Mouse (Mus musculus) G1E-ER4 (cell line): ENCODE data around the gene Hectd4. TPM values are rescaled to one million over a fixed set of nuclear protein-coding genes. Genes with fewer than 3 reads are reported as not detected.

ENCODE experiments used
- GATA1 ChIP-seq: IDR thresholded peaks from one replicate; pipeline ENCODE4 v1.8.0; 2012; ENCODE audit warnings: low read length, inconsistent platforms
- polyA plus RNA-seq: library from polyadenylated mRNA; stranded (reverse); fragments of >175 nt; gene quantifications from 2 replicates; pipeline ENCODE4 v1.2.3, GENCODE M21; 2012

Gene Hectd4
- polyA plus RNA-seq, 1 experiment = 15.6 TPM

GRCm38 (mm10) chr5:121343997-121344396 lies 124.0 kb downstream of the Hectd4 start:
- TF ChIP-seq GATA1 = no peak

- no peak for TF ChIP-seq GATA1
Observed at GRCm38 (mm10) chr5:121359229-121359628, 139.2 kb downstream of the Hectd4 start.

- no peak for TF ChIP-seq GATA1
Observed at GRCm38 (mm10) chr5:121361696-121362095, 141.7 kb downstream of the Hectd4 start.

GRCm38 (mm10) chr5:121363441-121363840 lies 143.4 kb downstream of the Hectd4 start:
- no peak for TF ChIP-seq GATA1

- no peak for TF ChIP-seq GATA1
Observed at GRCm38 (mm10) chr5:121366449-121367225, 146.6 kb downstream of the Hectd4 start.

- TF ChIP-seq GATA1 = no peak
Observed at GRCm38 (mm10) chr5:121367255-121367654, 147.2 kb downstream of the Hectd4 start.

- TF ChIP-seq GATA1 = no peak
Observed at GRCm38 (mm10) chr5:121371712-121372111, 151.7 kb downstream of the Hectd4 start.

- TF ChIP-seq GATA1 = no peak
Observed at GRCm38 (mm10) chr5:121374790-121375189, 154.8 kb downstream of the Hectd4 start.

GRCm38 (mm10) chr5:121378678-121379256 lies 158.7 kb downstream of the Hectd4 start:
- TF ChIP-seq GATA1 = no peak

GRCm38 (mm10) chr5:121380692-121381091 lies 160.7 kb downstream of the Hectd4 start:
- no peak for TF ChIP-seq GATA1

GRCm38 (mm10) chr5:121383857-121384756 lies 164.1 kb downstream of the Hectd4 start:
- TF ChIP-seq GATA1 = no peak

GRCm38 (mm10) chr5:121384757-121385460 lies 164.9 kb downstream of the Hectd4 start:
- no peak for TF ChIP-seq GATA1

- no peak for TF ChIP-seq GATA1
Observed at GRCm38 (mm10) chr5:121385461-121386119, 165.6 kb downstream of the Hectd4 start, which contains the start of gene Trafd1. Gene Trafd1, minus strand, starts transcription at chr5:121385632.

GRCm38 (mm10) chr5:121386120-121386909 lies 166.3 kb downstream of the Hectd4 start:
- TF ChIP-seq GATA1 = no peak
